Comparison of ENCODE assay signal across 9 mouse cellular contexts in the genomic region with DNA sequence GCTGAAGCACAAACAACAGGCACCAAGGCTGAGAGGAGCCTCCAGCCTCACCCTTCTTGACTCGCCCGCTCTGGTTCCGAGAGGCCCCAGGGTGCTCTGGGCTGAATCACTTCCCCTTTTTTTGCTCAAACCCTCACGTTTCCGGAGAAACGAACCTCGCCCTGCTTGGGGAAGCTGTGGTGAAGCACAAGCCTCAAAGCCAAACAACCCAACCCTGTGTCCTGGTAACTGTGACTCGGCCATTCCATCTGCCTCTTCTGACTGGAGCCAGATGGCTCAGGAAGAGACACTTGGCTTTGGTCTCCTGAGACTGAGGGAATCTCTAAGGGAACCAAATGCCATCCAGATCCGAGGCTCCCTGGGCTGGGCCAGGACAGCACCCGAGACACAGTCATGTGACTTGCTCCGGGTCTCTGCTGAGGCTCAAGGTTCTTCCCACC. TPM values are rescaled to one million over a fixed set of nuclear protein-coding genes. Genes with fewer than 3 reads are reported as not detected.
DNase-seq lines count a peak whose midpoint lies in the region; ATAC-seq lines count a peak whose summit lies in the region.
"Had no signal": no experiment of that assay in that cellular context is flagged by ENCODE, and none has a peak within 500 bp of the region (broad histone marks: within the 10 kb centered on the region; RNA-seq: fewer than 3 reads in every experiment).

No protein-coding gene starts in this region.

- intact Hi-C loops in gastrocnemius, postnatal 14 days (cut with DNase I; ENCODE audit: low total_unique reads), result no loop called here

- H3K4me3 ChIP-seq in kidney, embryonic 16.5 days (ENCODE audit: low read length), result no peak overlapping the region
- no peak overlapping the region for H3K4me3 ChIP-seq in liver, embryonic 16.5 days (ENCODE audit: low read depth, low read length)
- H3K4me3 ChIP-seq: limb, embryonic 12.5 days had no signal

- H3K4me2 ChIP-seq in kidney, embryonic 16.5 days (replicated peaks; ENCODE audit: low read depth, low read length), result no peak overlapping the region
- H3K4me2 ChIP-seq in liver, embryonic 16.5 days (ENCODE audit: low read depth, low read length), result no peak overlapping the region
- H3K4me2 ChIP-seq: limb, embryonic 12.5 days had no signal

- H3K27me3 ChIP-seq in kidney, embryonic 16.5 days (ENCODE audit: insufficient read depth, low read length), result no peaks in the 10 kb centered on the region
- H3K27me3 ChIP-seq in liver, embryonic 16.5 days (ENCODE audit: control insufficient read depth, insufficient read depth, low read depth, low read length), result no peaks in the 10 kb centered on the region
- H3K27me3 ChIP-seq: limb, embryonic 12.5 days had no signal

- peak; percentile 15 to 22 for DNase-seq in kidney, adult 8-10 months
- DNase-seq in NIH3T3 (ENCODE audit: low read depth), result peak; percentile 71
- DNase-seq in gastrocnemius, postnatal 14 days, result peak; percentile 38
- peak; percentile 49 to 70 for DNase-seq in spleen, postnatal 14 days (ENCODE audit: low spot score in 2 of 2)
- DNase-seq in retina, postnatal 1 day, result no peak
- no peak for DNase-seq in right cerebral cortex, postnatal 36 days (ENCODE audit: low spot score in 2 of 2)

- ATAC-seq in kidney, embryonic 16.5 days (ENCODE audit: low FRiP score, low TSS enrichment), result no peak
- peak; percentile 63 for ATAC-seq in liver, embryonic 16.5 days (ENCODE audit: low read depth)

- no peaks in the 10 kb centered on the region for H3K9me3 ChIP-seq in kidney, embryonic 16.5 days (ENCODE audit: low read length)
- H3K9me3 ChIP-seq in liver, embryonic 16.5 days (replicated peaks; ENCODE audit: control insufficient read depth, low read length), result no peaks in the 10 kb centered on the region
- H3K9me3 ChIP-seq: limb, embryonic 12.5 days had no signal

- 69% methylated on average over 11 of the region's 11 CpGs for WGBS in kidney, embryonic 16.5 days
- WGBS in liver, embryonic 16.5 days (ENCODE audit: insufficient replicate concordance), result 18% methylated on average over 11 of the region's 11 CpGs

- H3K4me1 ChIP-seq in kidney, embryonic 16.5 days (ENCODE audit: insufficient read depth, low read length), result peaks cover 1% of the 10 kb centered on the region; the same call in 1 of the 2 replicates
- no peaks in the 10 kb centered on the region for H3K4me1 ChIP-seq in liver, embryonic 16.5 days (ENCODE audit: control insufficient read depth, low read depth, low read length)
- H3K4me1 ChIP-seq: limb, embryonic 12.5 days had no signal

- H3K36me3 ChIP-seq in kidney, embryonic 16.5 days (ENCODE audit: insufficient read depth, low read length), result peaks cover 14% of the 10 kb centered on the region
- no peaks in the 10 kb centered on the region for H3K36me3 ChIP-seq in liver, embryonic 16.5 days (ENCODE audit: control insufficient read depth, insufficient read depth)

- no peak overlapping the region for H3K9ac ChIP-seq in kidney, embryonic 16.5 days (replicated peaks; ENCODE audit: low read length)
- H3K9ac ChIP-seq in liver, embryonic 16.5 days (ENCODE audit: low read depth, low read length), result no peak overlapping the region
- H3K9ac ChIP-seq: limb, embryonic 12.5 days had no signal

- no peak overlapping the region for H3K27ac ChIP-seq in kidney, embryonic 16.5 days (ENCODE audit: low read length)
- peak overlapping the region; percentile 60 for H3K27ac ChIP-seq in liver, embryonic 16.5 days (ENCODE audit: low read length)
- H3K27ac ChIP-seq: limb, embryonic 12.5 days had no signal

RNA-seq across cellular contexts. Expression of gene 1700029H14Rik, which starts 32.6 kb away (rescaled TPM):
- polyA plus RNA-seq in kidney, embryonic 16.5 days (2015; fragmentation: Nextera tagmentation; extraction: Ambion mirVana), result not detected in 2 replicates
- not detected for total RNA-seq in gastrocnemius, postnatal 14 days (2021)
- not detected in 2 replicates for polyA plus RNA-seq in liver, embryonic 16.5 days (2015; fragmentation: Nextera tagmentation; extraction: Ambion mirVana)
- polyA plus RNA-seq: limb, embryonic 12.5 days had no signal

Comparison
In these comparisons a context has a peak if more than half of its experiments do, and no peak if none do; other contexts are left out.
1. DNase-seq: peak in kidney, adult 8-10 months (2 of 2), NIH3T3 (single experiment), gastrocnemius, postnatal 14 days (single experiment) and spleen, postnatal 14 days (2 of 2); none in retina, postnatal 1 day (single experiment) and right cerebral cortex, postnatal 36 days (0 of 2).